9 mouse cellular contexts compared by ENCODE assay signal in genomic region chr16:35869126-35869525, GRCm38 (mm10). TPM values are rescaled to one million over a fixed set of nuclear protein-coding genes. Genes with fewer than 3 reads are reported as not detected.
DNase-seq lines count a peak whose midpoint lies in the region; ATAC-seq and TF ChIP-seq lines count a peak whose summit lies in the region.
"Had no signal": no experiment of that assay in that cellular context is flagged by ENCODE, and none has a peak within 500 bp of the region (broad histone marks: within the 10 kb centered on the region; RNA-seq: fewer than 3 reads in every experiment).

No protein-coding gene starts in this region.

- no peak overlapping the region for H3K9ac ChIP-seq in heart, embryonic 14.5 days (ENCODE audit: low read length)
- no peak overlapping the region for H3K9ac ChIP-seq in liver, embryonic 11.5 days (ENCODE audit: low read depth, low read length)
- H3K9ac ChIP-seq in stomach, postnatal 0 days (ENCODE audit: low read length), result no peak overlapping the region
- H3K9ac ChIP-seq: midbrain, embryonic 12.5 days had no signal

- 0 out of 2 replicates have a peak, but pooled peaks cover 4% of the 10 kb centered on the region for H3K36me3 ChIP-seq in thymus, adult 2 months (ENCODE audit: control insufficient read depth, insufficient read depth, low read length)
- no peaks in the 10 kb centered on the region for H3K36me3 ChIP-seq in heart, embryonic 14.5 days (ENCODE audit: control insufficient read depth, insufficient read depth, low read length)
- no peaks in the 10 kb centered on the region for H3K36me3 ChIP-seq in liver, embryonic 11.5 days (ENCODE audit: control insufficient read depth, insufficient read depth, low read length)
- no peaks in the 10 kb centered on the region for H3K36me3 ChIP-seq in stomach, postnatal 0 days (ENCODE audit: control insufficient read depth, insufficient read depth, low read length)
- H3K36me3 ChIP-seq: midbrain, embryonic 12.5 days had no signal

- peak overlapping the region; percentile 59; the same call in 1 of the 2 replicates for H3K27ac ChIP-seq in thymus, adult 2 months (ENCODE audit: control insufficient read depth, insufficient read depth, low read length)
- no peak overlapping the region for H3K27ac ChIP-seq in heart, embryonic 14.5 days (replicated peaks in 1 of 2; ENCODE audit: control insufficient read depth in 1 of 2, insufficient read depth in 1 of 2, low read depth in 2 of 2, low read length in 2 of 2)
- no peak overlapping the region for H3K27ac ChIP-seq in liver, embryonic 11.5 days (ENCODE audit: low read depth, low read length)
- H3K27ac ChIP-seq in stomach, postnatal 0 days (replicated peaks), result no peak overlapping the region
- H3K27ac ChIP-seq: midbrain, embryonic 12.5 days had no signal

- peaks cover 21% of the 10 kb centered on the region for H3K4me1 ChIP-seq in thymus, adult 2 months (replicated peaks; ENCODE audit: control insufficient read depth, insufficient read depth, low read length)
- H3K4me1 ChIP-seq in heart, embryonic 14.5 days (ENCODE audit: control insufficient read depth in 2 of 2, insufficient read depth in 2 of 2, low read length in 2 of 2), result peaks cover 5 to 8% of the 10 kb centered on the region in 2 experiments
- peaks cover 9% of the 10 kb centered on the region for H3K4me1 ChIP-seq in liver, embryonic 11.5 days (replicated peaks; ENCODE audit: control insufficient read depth, insufficient read depth, low read length)
- no peaks in the 10 kb centered on the region for H3K4me1 ChIP-seq in stomach, postnatal 0 days (replicated peaks; ENCODE audit: control insufficient read depth, insufficient read depth)

- TF ChIP-seq CTCF in thymus, adult 2 months (IDR thresholded peaks at IDR 0.05; ENCODE audit: borderline replicate concordance, control insufficient read depth, extremely low read depth, insufficient read depth, low read length, poor library complexity), result no peak
- TF ChIP-seq CTCF in stomach, postnatal 0 days (IDR thresholded peaks at IDR 0.05; ENCODE audit: low read depth), result peak; percentile 61

- no peaks in the 10 kb centered on the region for H3K27me3 ChIP-seq in thymus, adult 2 months (ENCODE audit: control insufficient read depth, insufficient read depth, low read length)
- H3K27me3 ChIP-seq in heart, embryonic 14.5 days (ENCODE audit: control insufficient read depth, insufficient read depth, low read length), result peaks cover 20% of the 10 kb centered on the region
- peaks cover 26% of the 10 kb centered on the region for H3K27me3 ChIP-seq in liver, embryonic 11.5 days (replicated peaks; ENCODE audit: control insufficient read depth, insufficient read depth, low read length)
- H3K27me3 ChIP-seq in stomach, postnatal 0 days (ENCODE audit: control insufficient read depth, insufficient read depth, low read length), result no peaks in the 10 kb centered on the region

- DNase-seq in thymus, adult 2 months, result peak; percentile 12
- DNase-seq in thymus, postnatal 0 days (ENCODE audit: low spot score), result no peak
- no peak for DNase-seq in liver, embryonic 11.5 days (ENCODE audit: low spot score)
- no peak for DNase-seq in stomach, postnatal 0 days (ENCODE audit: low spot score)
- DNase-seq in urinary bladder, adult 2 months (ENCODE audit: low spot score), result no peak
- DNase-seq in adrenal gland, adult 2 months, result no peak
- no peak for DNase-seq in thymus, postnatal 10 days (ENCODE audit: low spot score in 2 of 2)

- no peak for TF ChIP-seq EP300 in stomach, postnatal 0 days (optimal IDR thresholded peaks at IDR 0.05)

- no peaks in the 10 kb centered on the region for H3K9me3 ChIP-seq in heart, embryonic 14.5 days (ENCODE audit: control insufficient read depth, low read length)
- no peaks in the 10 kb centered on the region for H3K9me3 ChIP-seq in liver, embryonic 11.5 days (ENCODE audit: control insufficient read depth, low read length)
- H3K9me3 ChIP-seq in stomach, postnatal 0 days (ENCODE audit: control insufficient read depth, low read length), result no peaks in the 10 kb centered on the region
- H3K9me3 ChIP-seq: midbrain, embryonic 12.5 days had no signal

- no peak for TF ChIP-seq POLR2A in thymus, adult 2 months (IDR thresholded peaks at IDR 0.05; ENCODE audit: control insufficient read depth, extremely low read depth, insufficient read depth, low read length, poor library complexity)

- WGBS in thymus, adult 2 months, result 15% methylated on average over 3 of the region's 3 CpGs
- 38% methylated on average over 3 of the region's 3 CpGs for WGBS in heart, embryonic 14.5 days
- 32% methylated on average over 3 of the region's 3 CpGs for WGBS in liver, embryonic 11.5 days
- 36% methylated on average over 3 of the region's 3 CpGs for WGBS in stomach, postnatal 0 days

- H3K4me2 ChIP-seq in heart, embryonic 14.5 days (ENCODE audit: low read length), result peak overlapping the region; percentile 38
- H3K4me2 ChIP-seq in liver, embryonic 11.5 days, result peak overlapping the region; percentile 42
- peak overlapping the region; percentile 8; the same call in 1 of the 2 replicates for H3K4me2 ChIP-seq in stomach, postnatal 0 days (replicated peaks; ENCODE audit: low read depth)
- H3K4me2 ChIP-seq: midbrain, embryonic 12.5 days had no signal

- no peak for ATAC-seq in heart, embryonic 14.5 days (ENCODE audit: insufficient number of reproducible peaks, insufficient read depth, low FRiP score, low read depth)
- no peak for ATAC-seq in liver, embryonic 11.5 days (replicated peaks; ENCODE audit: low FRiP score)
- peak; percentile 61 for ATAC-seq in stomach, postnatal 0 days (ENCODE audit: low FRiP score, low TSS enrichment)

- H3K4me3 ChIP-seq in thymus, adult 2 months (ENCODE audit: control insufficient read depth, insufficient read depth, low read length), result peak overlapping the region; percentile 28
- H3K4me3 ChIP-seq in heart, embryonic 14.5 days (ENCODE audit: control insufficient read depth in 1 of 2, insufficient read depth in 1 of 2, low read depth in 1 of 2, low read length in 2 of 2), result no peak overlapping the region
- no peak overlapping the region for H3K4me3 ChIP-seq in liver, embryonic 11.5 days (ENCODE audit: low read depth, low read length)
- no peak overlapping the region for H3K4me3 ChIP-seq in stomach, postnatal 0 days (ENCODE audit: low read depth, low read length)
- H3K4me3 ChIP-seq: midbrain, embryonic 12.5 days had no signal

RNA-seq across cellular contexts. Expression of gene Parp14, which starts 2.2 kb away (rescaled TPM):
- 9.3 and 10.5 TPM in 2 replicates for polyA plus RNA-seq in thymus, adult 2 months (2012; rRNA removed)
- polyA plus RNA-seq in thymus, postnatal 0 days (2015; fragmentation: Nextera tagmentation; extraction: Ambion mirVana), result 5.3 and 5.5 TPM in 2 replicates
- 1.1 and 1.3 TPM in 2 replicates for polyA plus RNA-seq in heart, embryonic 14.5 days (2014; fragmentation: Nextera tagmentation; extraction: Ambion mirVana)
- polyA plus RNA-seq in liver, embryonic 11.5 days (2014; fragmentation: Nextera tagmentation; extraction: Ambion mirVana), result 0.70 and 1.3 TPM in 2 replicates
- polyA plus RNA-seq in stomach, postnatal 0 days (2015; fragmentation: Nextera tagmentation; extraction: Ambion mirVana), result 1.4 and 1.7 TPM in 2 replicates
- 12.8 and 19.4 TPM in 2 replicates for polyA plus RNA-seq in urinary bladder, adult 2 months (2012; rRNA removed)
- 10 to 100 TPM; 10.4 to 10.5 TPM for total RNA-seq in adrenal gland, adult 2 months (2021)
- polyA plus RNA-seq in adrenal gland, adult 2 months (2012; rRNA removed), result 1.9 and 2.3 TPM in 2 replicates
